Mouse (Mus musculus): ENCODE measurements around the gene Myh9. TPM values are rescaled to one million over a fixed set of nuclear protein-coding genes. Genes with fewer than 3 reads are reported as not detected.
A peak's percentile ranks its signal among the peaks of the same experiment; 100 is the strongest.

The Myh9 gene
- total RNA-seq, 2 experiments from 2014 or later: 122 to 124 TPM

DNA sequence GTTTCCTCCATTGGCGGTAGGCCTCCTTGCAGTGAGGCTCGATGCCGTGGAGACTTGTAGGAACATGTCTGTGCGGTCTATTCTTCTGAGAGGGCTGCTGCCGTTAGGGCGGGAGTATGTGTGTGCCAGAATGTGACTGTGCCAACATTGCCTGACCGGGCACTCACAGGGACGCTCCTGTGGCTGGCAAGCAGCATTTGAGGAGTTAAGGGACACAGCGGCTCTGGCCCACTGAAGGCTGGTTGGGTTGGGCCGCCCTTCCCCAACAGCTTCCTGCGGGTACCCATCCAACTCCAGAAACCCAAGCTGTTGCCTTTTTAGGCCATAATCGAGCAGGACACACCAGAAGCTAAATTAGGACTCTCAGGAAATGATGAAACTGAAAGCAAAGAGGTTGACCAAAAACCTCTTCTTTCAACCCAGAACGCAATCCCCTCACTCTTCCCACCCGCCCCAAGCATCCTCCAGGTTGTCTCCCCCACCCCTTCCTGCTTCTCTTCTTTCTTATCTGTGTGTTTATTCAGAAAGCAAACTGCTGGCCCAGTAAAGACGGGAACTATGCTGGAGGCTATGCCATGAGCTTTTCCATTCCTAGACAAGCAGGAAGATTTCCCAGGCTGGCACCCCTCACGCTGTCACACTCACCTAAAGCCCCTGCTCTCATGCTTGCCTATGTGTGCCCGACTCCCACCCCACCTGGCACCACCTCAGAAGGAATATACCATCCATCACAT, 25.9 kb downstream of the Myh9 start:
- intact Hi-C loops (cut with DNase I): loop anchor here (2.0 kb wide), 2 partner anchors 17 to 21 kb away; no protein-coding TSS in a partner anchor
- peak; percentile 65 for DNase-seq (ENCODE audit: low spot score)

DNA sequence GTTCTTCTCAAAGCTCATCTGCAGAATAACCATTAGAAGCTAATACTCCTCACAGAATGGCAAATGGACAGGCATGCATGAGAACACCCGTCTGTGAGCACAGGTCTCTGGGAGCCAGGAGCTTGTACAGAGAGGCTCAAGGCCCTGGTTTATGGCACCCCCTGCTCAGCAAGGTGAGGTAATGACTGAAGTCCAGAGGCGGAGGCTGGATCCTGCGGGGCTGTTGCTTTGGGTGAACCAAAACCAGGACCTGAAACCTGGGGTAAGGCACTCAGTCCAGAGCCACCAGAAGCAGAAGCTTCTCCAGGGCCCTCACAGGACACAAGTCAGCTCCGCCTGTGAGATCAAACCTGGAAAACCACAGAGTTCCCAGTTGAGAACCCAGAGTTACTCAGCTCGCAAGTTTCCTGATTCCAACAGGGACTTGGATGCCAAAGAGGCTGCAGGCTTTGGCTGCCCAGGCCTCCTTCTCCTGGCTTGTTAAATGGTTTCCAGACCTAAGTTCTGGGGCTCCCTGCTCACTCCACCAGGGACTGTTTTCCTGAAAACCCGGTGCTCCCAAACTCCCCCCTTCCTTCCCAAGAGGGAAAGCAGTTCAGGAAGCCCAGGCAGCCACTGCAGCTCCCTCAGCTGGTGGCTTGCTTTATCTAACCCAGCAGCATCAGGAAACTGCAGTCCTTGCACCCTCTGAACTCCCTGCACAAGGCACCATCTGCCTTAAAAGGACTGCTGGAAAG, 28.2 kb downstream of the Myh9 start:
- intact Hi-C loops (cut with DNase I): loop anchor here (2.0 kb wide), 2 partner anchors 15 to 23 kb away; no protein-coding TSS in a partner anchor
- peak; percentile 42 for DNase-seq (ENCODE audit: low spot score)

DNA sequence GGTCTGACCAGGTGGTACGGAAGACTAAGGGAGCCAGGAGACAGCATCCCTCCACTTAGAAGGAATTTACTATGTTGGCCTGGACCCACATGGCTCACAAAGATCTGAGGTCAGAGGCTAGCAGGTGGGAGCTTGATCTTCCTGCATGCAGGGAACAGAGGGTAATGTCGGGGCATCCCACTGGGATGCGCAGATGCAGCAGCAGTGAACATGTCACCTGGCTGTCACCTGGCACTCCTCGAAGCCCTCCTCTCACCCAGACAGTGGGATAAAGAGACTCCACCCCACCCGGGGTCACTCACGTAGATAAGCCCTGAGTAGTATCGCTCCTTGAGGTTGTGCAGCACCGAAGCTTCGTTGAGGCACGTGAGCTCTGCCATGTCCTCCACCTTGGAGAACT, 29.4 kb downstream of the Myh9 start:
- intact Hi-C loops (cut with DNase I): no loop called here
- DNase-seq (ENCODE audit: low spot score): no peak

DNA sequence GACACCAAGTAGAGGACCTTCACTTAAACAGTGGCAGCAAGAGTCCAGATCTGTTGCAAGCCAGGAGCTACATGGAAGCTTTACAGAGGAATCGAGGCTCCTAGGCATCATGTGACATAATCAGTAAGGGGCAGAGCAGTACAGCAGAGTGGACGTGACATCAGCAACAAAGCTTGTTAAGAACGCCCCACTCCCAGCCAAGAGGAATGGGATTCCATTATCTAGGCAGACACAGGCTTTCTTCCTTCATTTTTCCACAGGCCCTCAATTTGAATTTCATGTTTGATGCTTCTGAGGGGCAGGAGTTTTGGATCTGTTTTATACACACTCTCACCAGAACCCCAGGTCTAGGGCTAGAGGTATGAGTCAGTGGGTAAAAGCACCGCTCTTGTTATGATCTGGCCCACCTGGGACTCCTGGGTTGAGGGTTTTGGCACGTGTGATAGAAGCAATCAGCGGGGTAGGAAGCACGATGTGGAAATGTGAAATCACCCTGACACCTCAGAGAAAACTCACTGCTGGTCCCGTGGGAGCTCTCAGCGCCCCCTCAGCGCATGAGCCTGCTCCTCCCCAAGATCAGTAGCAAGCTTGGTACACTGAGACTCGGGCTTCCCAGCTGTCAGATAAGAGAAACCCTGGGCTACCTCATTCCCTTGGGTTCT, 30.7 kb downstream of the Myh9 start:
- intact Hi-C loops (cut with DNase I): no loop called here

DNA sequence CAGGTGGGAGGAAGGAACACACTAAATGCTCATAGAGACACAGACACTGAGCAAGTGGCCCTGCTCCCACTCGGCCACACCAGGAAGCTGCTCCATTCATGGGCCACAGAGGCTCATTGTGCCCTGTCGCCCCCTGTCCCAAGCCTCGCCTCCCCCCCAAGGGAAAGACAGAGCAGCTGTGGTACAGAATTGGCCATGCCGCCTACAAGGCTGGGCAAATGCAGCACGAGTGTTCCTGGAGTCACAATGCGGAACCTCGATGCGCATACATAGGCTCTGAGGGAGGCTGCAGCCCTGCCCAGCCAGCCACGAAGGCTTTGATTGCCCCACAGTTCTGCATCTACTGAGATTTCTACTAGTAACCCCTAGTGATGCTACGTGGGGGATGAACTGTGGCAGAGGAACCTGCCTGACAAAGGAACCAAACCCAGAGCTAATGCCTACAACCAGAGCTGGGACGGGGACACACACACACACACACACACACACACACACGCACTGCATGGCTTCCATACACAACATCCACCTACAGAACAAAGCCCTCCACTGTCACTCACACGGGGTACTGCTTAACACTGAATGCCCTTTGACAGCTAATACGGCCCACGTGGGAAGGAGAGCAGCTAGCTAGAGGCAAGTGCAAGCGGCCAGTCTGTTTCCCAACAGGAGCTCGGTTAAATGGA, 31.4 kb downstream of the Myh9 start:
- intact Hi-C loops (cut with DNase I): no loop called here
- DNase-seq (ENCODE audit: low spot score): no peak

More for the DNA sequence above, 30.7 kb downstream of the Myh9 start:
- DNase-seq (ENCODE audit: low spot score): no peak

DNA sequence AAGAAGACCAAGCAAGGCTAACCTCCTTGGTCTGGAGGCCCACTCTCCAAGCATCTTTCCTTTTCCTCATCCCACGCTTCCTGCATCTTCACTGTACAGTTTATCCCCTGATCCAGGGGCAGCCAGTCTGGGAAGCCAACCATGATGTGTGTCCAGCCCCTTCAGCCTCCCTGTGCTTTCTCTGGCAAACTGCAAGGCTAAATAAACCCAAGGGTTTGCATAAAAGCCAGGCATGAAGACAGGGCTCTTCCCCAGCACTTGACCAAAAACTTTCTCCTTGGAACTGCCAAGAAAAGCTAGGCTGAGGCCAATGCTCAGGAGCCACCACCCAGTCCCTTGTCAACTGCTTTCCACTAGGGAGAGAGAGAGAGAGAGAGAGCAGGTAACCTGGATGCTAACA, 32.5 kb downstream of the Myh9 start:
- no peak for DNase-seq (ENCODE audit: low spot score)
- intact Hi-C loops (cut with DNase I): no loop called here

DNA sequence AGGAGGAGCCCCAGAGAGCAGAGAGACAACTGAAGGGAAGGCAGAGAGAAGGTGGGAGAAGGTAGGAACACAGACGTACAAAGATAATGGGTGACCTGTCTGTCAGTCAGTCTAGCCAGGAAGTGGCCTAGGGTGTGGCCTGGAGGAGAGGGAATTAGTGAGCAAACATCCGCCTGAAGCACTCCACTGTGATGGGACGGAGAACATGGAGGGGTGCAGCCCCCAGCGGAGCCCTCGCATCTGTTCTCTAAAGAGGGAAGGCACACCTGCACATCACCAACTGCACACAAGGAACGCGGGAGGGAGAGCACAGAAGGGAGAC, 34.8 kb downstream of the Myh9 start:
- intact Hi-C loops (cut with DNase I): no loop called here
- DNase-seq (ENCODE audit: low spot score): no peak

DNA sequence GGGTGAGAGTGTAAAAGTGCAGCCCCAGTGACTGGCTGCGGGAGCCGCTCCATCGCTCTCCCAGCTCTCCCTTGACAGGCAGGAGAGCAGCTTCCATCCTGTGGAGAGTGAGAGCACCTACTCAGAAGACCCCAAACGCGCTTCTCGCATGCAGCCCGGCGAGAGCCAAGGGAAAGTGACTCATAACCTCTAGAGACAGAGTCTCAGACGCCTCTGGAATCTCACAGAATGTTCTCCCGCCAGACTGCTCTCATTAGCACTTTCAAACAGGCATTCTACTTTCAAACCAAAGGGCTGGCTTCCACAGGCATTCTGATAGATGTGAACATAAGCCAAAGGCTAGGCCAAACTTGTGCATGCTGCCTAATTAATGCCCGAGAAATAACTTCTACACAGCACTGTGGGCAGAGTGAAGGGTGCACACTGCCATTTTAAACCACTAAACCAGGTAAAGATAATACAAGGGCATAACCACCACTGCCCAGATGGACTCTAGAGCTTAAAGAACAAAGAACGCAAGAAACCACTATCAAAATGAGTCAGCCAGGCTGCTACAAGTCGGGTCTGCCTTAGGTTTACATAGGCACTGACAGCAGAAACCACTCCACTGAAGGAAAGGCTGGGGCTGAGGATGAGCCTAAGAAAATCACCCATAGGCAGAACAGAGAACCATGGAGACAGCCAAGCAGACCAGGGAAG, 35.3 kb downstream of the Myh9 start:
- intact Hi-C loops (cut with DNase I): no loop called here
- DNase-seq (ENCODE audit: low spot score): no peak

DNA sequence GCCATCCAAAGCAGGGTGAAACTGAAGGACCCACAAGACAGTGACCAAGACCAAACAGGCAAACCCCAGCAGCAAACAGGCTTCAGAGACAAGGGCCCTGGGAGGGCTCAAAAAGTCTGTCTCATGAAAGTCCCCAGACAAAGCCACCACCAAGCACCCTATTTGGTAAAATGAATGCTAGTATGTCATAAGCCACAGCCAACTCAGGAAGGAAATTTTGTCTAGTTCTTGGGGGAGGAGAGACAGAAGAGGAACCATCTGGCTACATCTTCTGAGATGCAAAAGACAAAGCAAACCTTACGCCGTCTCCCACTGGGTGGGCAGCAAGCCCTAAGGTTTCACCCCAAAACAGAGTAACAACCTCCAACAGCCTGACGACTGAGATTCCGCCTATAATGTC, 36.3 kb downstream of the Myh9 start:
- no peak for DNase-seq (ENCODE audit: low spot score)
- intact Hi-C loops (cut with DNase I): no loop called here

DNA sequence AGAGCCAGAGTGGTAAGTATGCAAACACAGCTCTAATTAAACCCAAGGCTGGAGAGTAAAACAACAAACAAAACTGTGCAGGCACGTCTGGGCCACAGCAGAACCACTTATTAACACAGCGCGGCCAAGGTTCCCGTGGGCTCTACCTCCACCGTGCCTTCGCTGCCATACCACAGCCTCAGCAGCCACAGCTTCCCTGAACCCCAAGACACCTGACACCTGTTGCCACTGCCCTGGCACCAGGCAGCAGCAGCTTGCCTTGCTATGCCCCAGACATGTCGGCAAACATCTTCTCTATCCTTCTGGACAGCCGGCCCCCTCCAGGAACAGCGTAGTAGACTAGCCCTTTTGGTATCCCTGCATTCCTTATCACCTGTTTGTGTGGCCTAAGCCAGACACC, 37.0 kb downstream of the Myh9 start:
- intact Hi-C loops (cut with DNase I): no loop called here
- DNase-seq (ENCODE audit: low spot score): no peak

DNA sequence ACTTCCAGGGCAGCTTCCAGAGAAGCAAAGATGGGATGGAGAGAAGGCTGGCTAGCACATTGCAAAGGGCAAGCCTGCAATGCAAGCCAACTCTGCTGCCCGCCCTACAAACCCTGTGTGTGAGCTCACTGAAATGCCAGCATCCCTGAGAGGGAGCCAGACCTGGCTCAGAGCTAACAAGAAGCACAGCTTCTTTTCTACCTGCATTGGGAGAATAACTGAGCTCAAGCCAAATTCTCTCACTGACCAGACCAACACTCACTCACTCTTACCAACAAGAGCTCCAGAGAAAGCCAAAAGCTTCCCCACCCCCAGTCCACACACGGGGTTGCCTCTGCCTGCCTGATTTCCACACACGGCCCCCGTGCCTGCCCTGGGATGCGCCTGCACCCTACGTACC, 37.5 kb downstream of the Myh9 start:
- intact Hi-C loops (cut with DNase I): no loop called here
- no peak for DNase-seq (ENCODE audit: low spot score)

DNA sequence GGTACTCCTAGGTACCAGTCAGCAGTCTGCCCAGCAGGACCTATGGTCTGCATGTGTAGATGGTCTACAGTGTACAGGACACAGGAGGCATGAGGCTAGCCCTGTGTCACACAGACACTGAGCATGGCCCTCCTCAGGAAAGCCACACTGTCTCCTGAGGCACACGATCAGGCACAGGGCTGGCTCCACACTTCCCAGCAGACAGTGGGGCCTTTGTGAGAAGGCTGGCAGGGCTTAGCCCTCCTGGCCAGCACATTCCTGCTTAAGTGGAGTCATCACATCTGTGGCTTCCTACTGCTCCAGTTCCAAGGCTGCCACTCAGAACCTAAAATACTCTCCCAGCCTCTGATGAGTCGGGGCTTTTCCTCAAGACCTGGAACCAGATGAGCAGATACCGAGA, 38.2 kb downstream of the Myh9 start:
- intact Hi-C loops (cut with DNase I): no loop called here
- DNase-seq (ENCODE audit: low spot score): no peak

DNA sequence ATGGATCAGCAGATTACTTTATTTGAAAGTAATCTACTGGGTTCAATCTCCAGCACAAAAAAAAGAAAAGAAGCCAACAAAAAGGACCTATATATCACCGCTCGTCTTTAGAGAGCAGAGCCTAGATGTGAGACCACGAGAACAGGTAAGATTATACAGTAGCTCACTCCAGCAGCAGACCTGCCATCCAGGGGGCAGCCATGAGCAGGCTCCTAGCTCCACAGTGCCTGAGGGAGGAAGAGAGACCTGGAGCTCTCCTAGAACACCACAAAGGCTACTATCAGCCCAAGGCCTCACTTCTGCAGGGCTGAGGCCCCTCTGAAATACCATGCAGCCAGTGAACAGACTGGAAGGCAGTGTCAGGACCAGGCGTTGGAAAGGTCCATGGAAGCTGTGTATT, 39.0 kb downstream of the Myh9 start:
- intact Hi-C loops (cut with DNase I): no loop called here
- DNase-seq (ENCODE audit: low spot score): no peak

DNA sequence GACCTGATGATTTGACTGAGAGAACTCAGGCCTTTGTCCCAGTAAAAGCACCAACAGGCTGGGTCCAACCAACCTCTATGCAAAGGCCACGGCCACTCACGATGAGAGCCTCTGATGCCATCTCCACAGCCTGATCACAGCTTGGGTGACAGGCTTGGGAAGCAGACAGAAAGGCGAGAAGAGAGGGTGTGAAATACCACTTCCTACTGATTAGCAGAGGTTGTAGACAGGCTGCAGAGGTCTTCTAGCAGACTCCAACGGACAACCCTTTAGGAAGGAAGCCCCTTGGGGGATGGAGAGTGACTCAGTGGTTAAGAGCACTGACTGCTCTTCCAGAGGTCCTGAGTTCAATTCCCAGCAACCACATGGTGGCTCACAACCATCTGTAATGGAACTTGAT, 40.8 kb downstream of the Myh9 start:
- intact Hi-C loops (cut with DNase I): no loop called here

DNA sequence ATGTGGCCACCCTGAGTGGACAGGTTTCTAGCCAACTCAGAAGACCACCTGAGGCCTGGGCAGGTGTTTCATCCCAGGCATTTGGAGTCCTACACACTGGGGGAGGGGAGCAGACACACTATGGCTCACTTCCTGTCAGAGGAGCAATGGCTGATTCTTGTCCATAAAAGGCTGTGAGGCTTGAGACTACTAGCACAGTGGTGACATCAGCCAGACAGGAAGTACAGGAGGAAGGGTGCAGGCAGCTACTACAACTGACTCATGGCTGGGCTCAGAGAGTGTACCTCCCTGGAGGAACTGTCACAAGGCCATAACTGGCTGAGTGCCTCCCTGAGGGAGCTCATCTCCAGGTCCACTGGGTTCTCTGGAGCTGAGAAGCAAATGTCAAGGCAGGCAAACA, 41.5 kb downstream of the Myh9 start:
- DNase-seq (ENCODE audit: low spot score): peak; percentile 79
- intact Hi-C loops (cut with DNase I): loop anchor here (1.0 kb wide), 1 partner anchor 40 kb away; no protein-coding TSS in a partner anchor

More for the DNA sequence above, 40.8 kb downstream of the Myh9 start:
- DNase-seq (ENCODE audit: low spot score): no peak

DNA sequence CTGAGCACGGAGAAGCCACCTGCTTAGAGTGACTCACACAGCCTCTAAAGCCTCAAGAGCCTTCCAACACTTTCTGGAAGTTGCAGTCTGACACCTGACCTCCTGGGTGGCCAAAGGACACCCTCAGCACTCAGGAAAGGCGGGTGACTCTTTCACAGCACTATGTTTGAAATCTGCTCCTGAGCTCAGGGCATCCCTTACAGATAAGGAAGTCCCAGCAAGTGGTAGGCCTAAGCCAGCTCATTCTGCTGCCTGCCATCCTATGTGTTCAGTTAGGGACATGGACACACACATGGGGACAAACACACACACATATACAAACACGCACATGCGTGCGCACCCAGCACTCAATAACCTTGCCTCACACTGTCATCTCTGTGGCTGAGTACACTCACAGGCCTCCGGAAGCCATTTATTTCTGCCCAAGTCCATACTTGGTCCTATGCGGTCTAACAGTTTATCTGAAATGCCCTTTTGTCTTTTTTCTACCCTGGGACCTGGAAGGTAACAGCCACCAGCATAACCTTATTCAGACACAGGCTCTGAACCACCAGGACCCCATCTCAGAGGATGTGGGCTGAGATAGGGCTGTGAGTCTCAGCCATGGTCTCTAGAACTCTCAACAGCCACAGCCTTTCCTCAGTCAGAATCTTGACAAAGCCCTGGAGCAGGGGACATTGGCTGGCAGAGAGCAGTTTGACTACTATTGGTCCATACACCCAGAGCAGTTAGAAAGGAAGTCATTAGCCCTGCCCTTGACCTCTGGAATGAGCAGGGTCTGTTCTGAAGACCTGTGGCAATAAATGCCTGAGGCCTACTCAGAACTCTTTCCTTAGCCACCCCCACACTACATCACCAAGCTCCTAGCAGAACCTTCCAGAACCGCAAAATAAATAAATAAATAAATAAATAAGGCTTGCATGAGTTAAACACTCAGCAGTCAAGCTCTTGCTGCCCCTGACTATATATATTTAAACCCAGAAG, 42.2 kb downstream of the Myh9 start:
- intact Hi-C loops (cut with DNase I): loop anchor here (1.0 to 2.0 kb wide), 2 partner anchors 15 to 41 kb away; no protein-coding TSS in a partner anchor
- DNase-seq (ENCODE audit: low spot score): no peak

DNA sequence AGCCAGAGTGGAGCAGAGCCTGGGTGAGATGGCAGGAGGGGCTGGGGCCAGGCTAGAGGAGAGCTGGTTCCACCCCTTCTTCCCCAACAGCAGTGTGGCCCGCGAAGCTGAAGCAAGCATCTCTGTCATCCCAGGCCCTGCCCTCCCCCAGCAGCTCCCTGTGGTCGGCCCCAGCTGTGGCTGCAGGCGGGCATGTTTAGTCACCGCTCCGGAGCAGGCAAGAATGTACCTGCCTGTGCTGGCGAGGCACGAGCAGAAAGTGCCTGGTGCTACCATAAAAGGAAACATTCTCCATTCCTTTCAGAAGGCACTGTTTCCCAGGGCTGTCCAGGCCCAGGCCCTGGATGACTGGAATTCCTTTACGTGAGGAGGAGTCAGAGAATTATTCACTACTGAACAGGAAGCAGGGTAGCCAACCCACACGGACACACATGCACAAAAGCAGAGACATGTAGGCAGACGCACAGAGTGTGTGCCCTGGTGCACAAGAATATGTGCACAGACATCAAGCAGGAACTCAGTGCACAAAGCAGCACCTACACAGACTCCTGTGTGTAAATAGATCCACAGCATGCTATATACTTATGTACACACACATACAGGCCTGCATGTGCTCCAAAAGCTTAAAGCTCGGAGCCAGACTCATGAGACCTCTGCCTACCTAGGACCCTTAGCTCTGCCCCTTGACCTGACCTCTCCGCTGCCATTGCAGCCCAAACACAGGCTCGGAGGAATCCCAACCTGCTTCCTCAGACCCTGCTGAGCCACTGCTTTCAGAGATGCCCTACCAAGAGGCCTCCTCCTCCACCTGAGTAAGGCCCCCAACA, 43.1 kb downstream of the Myh9 start:
- intact Hi-C loops (cut with DNase I): loop anchor here (2.0 kb wide), 1 partner anchor 16 kb away; no protein-coding TSS in a partner anchor
- no peak for DNase-seq (ENCODE audit: low spot score)

Data from heart, postnatal 25 days (tissue).